Mouse (Mus musculus) layer of hippocampus, adult 18-20 months (tissue): Measurements from ENCODE around the gene Gpn1. TPM values are rescaled to one million over a fixed set of nuclear protein-coding genes. Genes with fewer than 3 reads are reported as not detected.
"Not testable (repeated sequence)": the region's sequence is repeated elsewhere in the genome, so short reads cannot be mapped to it uniquely, and the experiment has no call there.

Experiments used
- DNase-seq, 2 experiments: peaks; one replicate each; pipeline ENCODE4 v3.0.0; 2022; ENCODE audit warnings: low spot score in 2 of 2
- long read RNA-seq: library from polyadenylated mRNA; stranded (forward); transcript quantifications from one replicate; pipeline ENCODE4 v2.0.0, GENCODE M21; 2021
- total RNA-seq, 2 experiments: library from RNA; stranded (reverse); gene quantifications; 2 replicates each; pipeline ENCODE4 v1.2.3; 2021

The Gpn1 gene
- 10 to 100 TPM; 34.7 to 34.9 TPM for total RNA-seq
- long read RNA-seq, transcript Gpn1-201 (14 exons, 3,144 nt): major isoform, 73 of 99 reads
- long read RNA-seq, partial matches to known transcripts: 0 of 99 reads
- long read RNA-seq, other reads (novel, unspliced or antisense): 26 of 99 reads

DNA sequence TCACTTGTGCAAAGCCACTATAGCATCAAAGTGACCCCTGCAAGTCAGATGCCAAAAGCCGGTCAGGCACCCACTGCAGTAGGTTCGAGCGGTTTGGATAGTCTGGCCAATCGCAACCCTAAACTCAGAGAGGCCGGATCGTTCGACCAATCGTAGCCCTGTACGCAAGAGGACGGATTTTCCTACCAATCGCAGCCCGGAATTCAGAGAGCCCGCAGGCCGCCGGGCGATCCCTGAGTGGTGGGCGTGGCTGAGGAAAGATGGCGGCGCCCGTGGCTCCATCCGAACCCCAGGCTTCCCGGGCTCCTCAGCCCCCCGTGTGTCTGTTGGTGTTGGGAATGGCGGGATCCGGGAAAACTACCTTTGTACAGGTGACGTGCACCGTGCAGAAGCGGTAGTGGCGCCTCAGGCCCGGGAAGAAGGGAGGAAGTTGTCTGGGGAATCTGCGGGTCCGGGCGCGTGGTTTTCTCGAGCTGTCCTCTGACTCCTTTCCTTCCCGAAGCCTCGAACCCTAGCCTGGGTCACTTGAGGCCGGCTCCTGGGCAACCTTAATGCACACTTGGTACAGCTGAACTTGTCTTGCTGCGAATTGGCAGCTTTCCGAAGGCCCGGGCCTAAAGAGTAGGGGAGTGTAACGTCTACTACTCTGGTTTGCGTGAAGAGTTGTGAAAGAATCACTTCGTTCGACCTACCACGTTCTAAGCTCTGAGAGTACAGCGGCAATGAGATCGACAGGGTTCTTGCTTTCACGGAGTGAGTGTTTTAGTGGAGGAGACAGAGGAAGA is at the start of gene Gpn1:
Gene Gpn1, plus strand, starts transcription at position 229 of the 785 bp plus-strand sequence.
- DNase-seq: peak; percentile 84 to 95

- DNase-seq: no peak
These were observed 43.2 kb upstream of the Gpn1 start for GRCm38 (mm10) chr5:31451336-31451735.

- peak; percentile 90 to 95 for DNase-seq
These were observed 42.5 kb upstream of the Gpn1 start, which contains the start of gene Zfp512 for GRCm38 (mm10) chr5:31451878-31452561. TSS of gene Zfp512 (plus strand) at chr5:31452431.

GRCm38 (mm10) chr5:31452562-31452878 is 42.0 kb upstream of the Gpn1 start:
- DNase-seq: no peak

GRCm38 (mm10) chr5:31452886-31453410 is 41.6 kb upstream of the Gpn1 start:
- no peak for DNase-seq

- DNase-seq: no peak
These were observed 26.7 kb upstream of the Gpn1 start for GRCm38 (mm10) chr5:31467798-31468197.

DNA sequence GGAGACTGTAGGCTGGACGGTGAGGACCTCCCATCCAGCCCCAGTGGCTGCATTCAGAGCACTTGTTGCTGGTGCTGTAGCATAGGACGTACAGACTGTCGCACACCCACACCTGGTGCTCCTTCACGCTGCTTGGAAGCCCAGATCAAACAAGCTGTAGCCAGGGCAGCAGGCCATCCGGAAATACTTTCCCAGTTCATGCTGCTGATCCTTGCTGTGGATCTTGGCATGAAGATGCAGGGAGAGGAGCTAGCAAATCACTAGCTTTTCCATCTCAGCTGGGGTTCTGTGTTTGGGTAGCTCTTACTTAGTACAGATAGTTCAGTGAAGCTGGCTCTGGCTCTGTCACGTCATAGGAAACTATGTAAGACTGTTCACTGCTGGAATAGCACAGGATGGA is 24.8 kb upstream of the Gpn1 start:
- no peak for DNase-seq

DNA sequence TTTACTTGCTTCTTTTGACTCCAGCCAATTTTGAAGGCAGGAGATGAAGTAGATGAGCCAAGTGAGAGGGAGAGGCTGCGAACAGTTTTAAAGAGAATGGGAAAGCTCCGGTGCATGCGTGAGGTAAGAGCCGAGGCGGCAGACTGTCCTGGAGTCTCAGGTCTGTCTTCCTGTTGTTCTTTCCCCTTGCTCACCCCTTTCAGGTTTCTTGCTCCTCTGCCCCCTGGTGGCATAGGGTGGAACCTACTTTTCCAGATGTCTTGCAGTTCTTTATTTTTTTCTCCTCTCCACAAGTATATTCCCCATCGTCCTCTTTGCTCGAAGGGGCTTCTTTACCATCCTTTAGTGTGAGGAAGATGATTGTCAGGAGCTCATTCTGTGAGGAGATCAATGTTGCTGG is 24.2 kb upstream of the Gpn1 start:
- peak in 1 of 2 experiments; percentile 35 for DNase-seq

GRCm38 (mm10) chr5:31480536-31480935 is 14.0 kb upstream of the Gpn1 start:
- DNase-seq: peak in 1 of 2 experiments; percentile 60

GRCm38 (mm10) chr5:31485440-31485839 is 9.1 kb upstream of the Gpn1 start, which contains the start of gene 4930548H24Rik:
TSS of gene 4930548H24Rik (plus strand) at chr5:31485740.
- no peak for DNase-seq

- DNase-seq: no peak
These were observed 6.7 kb upstream of the Gpn1 start for GRCm38 (mm10) chr5:31487889-31488288.

DNA sequence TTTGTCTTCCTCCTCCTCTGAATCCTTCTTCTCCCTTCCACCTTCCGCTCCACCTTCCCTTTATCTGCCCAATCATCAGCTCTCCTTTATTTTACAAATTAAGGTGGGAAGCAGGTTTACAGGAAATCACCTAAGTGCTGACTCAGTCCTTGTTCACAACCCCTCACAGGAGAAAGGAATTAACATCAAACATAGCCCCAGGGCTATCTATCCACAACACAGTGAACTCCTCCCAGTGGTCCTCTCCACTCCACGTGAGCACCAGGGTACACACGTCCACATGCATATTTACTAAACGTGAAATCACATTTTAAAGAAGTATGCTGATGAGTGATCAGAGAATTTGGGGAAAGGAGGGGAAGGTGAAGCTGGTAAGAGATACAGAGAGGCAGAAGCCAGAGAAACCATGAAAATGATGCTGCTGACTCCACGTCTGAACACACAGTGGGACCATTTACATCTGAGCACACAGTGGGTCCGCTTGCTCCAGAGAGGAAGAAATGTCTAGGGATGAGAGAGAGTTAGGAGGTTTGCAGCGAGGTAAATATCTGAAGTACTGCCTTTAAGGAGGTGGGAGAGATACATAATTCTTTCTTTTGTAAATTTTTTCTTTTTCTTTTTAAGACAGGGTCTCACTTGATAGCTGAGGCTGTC is 5.3 kb upstream of the Gpn1 start:
- no peak for DNase-seq

GRCm38 (mm10) chr5:31492031-31492430 is 2.5 kb upstream of the Gpn1 start:
- no peak for DNase-seq

- no peak for DNase-seq
These were observed 10.3 kb downstream of the Gpn1 start for GRCm38 (mm10) chr5:31504843-31505242.

GRCm38 (mm10) chr5:31512481-31512880 is 17.9 kb downstream of the Gpn1 start:
- DNase-seq: no peak

GRCm38 (mm10) chr5:31520556-31520955 is 26.0 kb downstream of the Gpn1 start:
- DNase-seq: no peak

DNA sequence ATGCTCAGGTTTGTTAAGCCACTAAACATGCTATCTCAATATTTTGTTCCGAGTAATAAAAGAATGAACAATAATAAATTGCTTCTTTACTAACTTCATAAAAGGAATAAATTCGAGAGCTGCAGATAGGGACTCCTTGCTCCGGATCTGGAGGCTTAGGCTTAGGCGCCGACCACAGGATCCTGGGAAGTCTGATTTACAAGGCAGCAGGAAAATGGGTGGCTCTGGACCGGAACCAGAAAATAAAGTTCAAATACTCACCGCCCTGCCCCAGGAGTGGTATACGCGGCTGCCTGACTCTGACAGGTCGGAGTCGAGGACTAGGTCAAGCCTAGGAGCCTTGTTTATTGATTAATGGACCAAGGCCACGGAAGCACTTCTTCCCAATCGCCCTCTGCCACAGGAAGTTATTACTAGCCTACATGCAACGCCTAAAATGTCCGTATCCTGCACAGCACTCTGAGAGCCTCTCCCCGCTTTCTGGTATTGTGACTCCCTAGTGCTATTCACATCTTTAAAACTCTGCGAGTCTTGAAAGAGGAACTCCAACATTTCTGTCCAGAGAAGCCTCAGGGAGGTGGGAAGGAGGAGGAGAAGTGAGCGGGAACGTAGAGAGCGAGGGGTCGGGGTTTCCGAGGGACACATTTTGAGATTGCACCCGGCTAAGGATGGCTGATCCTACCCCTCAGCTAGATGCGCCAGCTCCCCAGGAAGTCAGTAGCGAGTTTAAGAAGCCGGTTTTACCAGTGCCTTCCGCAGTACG is 32.0 kb downstream of the Gpn1 start, which contains the start of gene Slc4a1ap:
Gene Slc4a1ap, plus strand, starts transcription at position 642 of the 763 bp plus-strand sequence.
- peak; percentile 66 to 83 for DNase-seq

DNA sequence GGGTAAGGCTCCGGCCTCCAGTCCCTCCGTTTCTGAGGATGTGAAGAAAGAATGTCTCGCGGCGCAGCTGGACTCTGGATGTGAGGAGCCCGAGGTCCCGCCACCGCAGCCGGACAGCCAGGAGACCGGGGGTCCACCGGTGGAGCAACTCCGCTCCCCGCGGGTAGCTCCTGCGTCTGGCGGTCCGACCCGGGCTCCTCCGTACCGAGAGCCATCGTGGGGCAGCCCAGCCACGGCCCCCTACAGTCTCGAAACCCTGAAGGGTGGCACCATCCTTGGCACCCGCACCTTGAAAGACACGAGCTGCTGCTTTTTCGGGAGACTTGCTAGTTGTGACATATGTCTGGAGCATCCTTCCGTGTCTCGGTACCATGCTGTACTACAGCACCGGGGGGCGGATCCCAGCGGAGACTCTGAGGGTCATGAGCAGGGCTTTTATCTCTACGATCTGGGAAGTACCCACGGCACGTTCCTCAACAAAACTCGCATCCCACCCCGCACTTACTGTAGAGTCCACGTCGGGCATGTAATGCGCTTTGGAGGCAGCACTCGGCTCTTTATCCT is 32.7 kb downstream of the Gpn1 start:
- no peak for DNase-seq

DNA sequence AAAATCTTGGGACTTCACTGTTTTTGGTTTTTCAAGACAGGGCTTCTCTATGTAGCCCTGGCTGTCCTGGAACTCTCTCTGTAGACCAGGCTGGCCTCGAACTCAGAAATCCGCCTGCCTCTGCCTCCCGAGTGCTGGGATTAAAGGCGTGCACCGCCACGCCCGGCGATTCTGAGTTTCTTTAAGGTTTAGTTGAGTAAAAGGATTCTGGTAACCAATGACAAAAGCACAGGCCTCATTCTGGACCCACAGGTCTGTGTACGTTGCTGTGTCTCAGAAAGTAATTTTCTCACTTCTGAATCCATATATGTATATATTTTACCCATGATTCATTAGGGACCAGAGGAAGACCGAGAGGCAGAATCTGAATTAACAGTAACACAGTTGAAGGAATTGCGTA is 33.2 kb downstream of the Gpn1 start, which contains the start of gene Supt7l:
Gene Supt7l, minus strand, starts transcription at position 101 of the 400 bp plus-strand sequence.
- DNase-seq: not testable (repeated sequence)

DNA sequence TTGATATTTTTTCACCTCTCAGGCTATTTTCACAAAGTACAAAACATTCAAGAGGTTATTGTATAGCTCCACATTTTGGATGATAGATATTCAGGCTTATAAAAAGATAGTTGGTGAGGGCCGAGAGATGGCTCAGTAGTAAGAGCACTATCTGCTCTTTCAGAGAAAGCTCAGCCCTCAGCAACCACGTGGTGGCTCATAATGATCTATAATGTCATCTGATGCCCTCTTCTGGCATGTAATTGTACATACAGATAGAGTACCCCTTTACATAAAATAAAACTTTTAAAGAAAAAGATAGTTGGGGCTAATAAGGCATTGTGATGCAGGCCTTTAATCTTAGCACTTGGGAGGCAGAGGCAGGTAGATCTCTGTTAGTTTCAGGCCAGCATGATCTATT is 34.0 kb downstream of the Gpn1 start:
- DNase-seq: no peak
